Mouse (Mus musculus): ENCODE measurements around the gene Olfr896-ps1. TPM values are rescaled to one million over a fixed set of nuclear protein-coding genes. Genes with fewer than 3 reads are reported as not detected.

The Olfr896-ps1 gene
- polyA plus RNA-seq (2015; fragmentation: Nextera tagmentation; extraction: Ambion mirVana) = not detected in 2 replicates

DNA sequence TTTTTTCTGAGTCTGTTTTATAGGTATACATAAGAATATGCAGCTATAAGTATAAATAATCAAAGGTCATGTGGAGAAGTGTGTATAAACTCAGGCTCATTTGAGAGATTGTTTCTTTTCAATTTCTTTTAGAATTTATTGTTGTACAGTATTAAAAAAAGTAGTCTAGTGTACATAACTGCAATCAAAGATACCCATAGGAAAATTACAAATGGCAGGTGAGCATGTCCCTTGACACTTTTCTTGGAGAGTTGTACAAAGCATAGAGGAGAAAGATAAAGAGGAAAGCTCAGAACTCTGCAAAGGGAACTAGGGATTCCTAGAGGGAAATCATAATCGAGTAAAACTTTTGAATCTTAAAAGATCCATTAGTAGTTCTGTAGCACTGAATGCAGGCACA is at the start of gene Olfr896-ps1:
TSS of gene Olfr896-ps1 (plus strand) at position 301 of the 400 bp plus-strand sequence.

DNA sequence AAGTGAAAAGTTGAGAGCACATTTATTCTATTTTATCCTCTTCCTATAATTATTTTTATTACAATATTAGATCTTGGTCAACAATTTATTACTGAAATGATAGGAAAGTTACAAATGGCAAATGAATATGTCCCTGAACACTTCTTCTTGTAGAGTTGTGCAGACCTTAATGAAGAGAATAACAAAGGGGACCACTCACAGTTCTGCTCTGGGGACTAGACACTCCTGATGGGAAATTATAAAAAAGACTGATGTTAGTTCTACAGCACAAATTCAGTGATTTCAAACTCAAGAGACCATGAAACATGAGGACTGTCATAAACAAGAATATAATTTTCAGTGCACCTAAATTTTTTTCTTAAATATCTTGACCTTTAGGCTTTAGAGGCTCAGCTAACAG is 38.4 kb upstream of the Olfr896-ps1 start, which contains the start of gene Olfr143:
TSS of gene Olfr143 (plus strand) at position 301 of the 400 bp plus-strand sequence.

DNA sequence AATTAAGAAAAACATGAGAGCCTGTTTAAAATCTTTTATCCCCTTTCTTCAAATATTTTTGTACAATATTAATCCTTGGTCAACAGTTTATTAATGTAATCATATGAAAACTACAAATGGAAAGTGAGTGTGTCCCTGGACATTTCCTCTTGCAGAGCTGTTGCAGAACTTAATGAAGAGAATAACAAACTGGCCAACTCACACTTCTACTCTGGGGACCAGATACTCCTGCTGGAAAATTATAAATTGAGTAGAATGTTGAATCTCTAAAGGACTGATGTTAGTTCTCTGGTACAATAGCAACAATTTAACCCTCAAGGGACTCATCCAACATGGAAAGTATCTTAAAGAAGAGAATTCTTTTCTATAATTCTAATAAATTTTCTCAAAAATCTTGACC is 23.4 kb upstream of the Olfr896-ps1 start, which contains the start of gene Olfr895:
TSS of gene Olfr895 (plus strand) at position 301 of the 400 bp plus-strand sequence.

DNA sequence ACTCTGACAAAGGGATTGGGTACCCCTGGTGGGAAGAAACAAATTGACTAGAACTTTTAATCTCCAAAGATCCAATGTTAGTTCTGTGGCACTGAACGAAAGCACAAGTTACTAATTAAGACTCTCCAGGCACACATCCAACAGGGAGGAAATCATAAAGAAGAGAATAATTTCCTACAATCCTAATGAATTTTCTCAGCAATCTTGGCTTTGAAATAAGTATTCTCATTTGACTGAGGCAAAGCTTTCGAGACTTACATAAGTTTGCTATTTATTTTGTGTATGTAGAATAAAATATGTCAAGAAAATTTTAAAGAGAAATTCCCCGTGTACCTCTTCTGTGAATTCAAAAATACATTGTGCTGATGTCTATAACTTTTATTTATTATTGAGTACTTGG is 37.9 kb downstream of the Olfr896-ps1 start, which contains the start of gene Olfr25:
TSS of gene Olfr25 (plus strand) at position 301 of the 400 bp plus-strand sequence.

Other genes starting within 250 kb of the Olfr896-ps1 start
- not detected in 2 replicates for gene Olfr884, start 244.6 kb upstream of the Olfr896-ps1 start, polyA plus RNA-seq (2015; fragmentation: Nextera tagmentation; extraction: Ambion mirVana)
- not detected in 2 replicates for gene Olfr885, start 229.8 kb upstream of the Olfr896-ps1 start, polyA plus RNA-seq (2015; fragmentation: Nextera tagmentation; extraction: Ambion mirVana)
- gene Olfr887, start 207.0 kb upstream of the Olfr896-ps1 start, polyA plus RNA-seq (2015; fragmentation: Nextera tagmentation; extraction: Ambion mirVana) = not detected in 2 replicates
- gene Olfr888, start 183.0 kb upstream of the Olfr896-ps1 start, polyA plus RNA-seq (2015; fragmentation: Nextera tagmentation; extraction: Ambion mirVana) = not detected in 2 replicates
- 0.08 and 0.11 TPM in 2 replicates for gene Olfr889, start 175.9 kb upstream of the Olfr896-ps1 start, polyA plus RNA-seq (2015; fragmentation: Nextera tagmentation; extraction: Ambion mirVana)
- not detected in 2 replicates for gene Olfr890, start 148.6 kb upstream of the Olfr896-ps1 start, polyA plus RNA-seq (2015; fragmentation: Nextera tagmentation; extraction: Ambion mirVana)
- not detected in 2 replicates for gene Olfr891, start 110.3 kb upstream of the Olfr896-ps1 start, polyA plus RNA-seq (2015; fragmentation: Nextera tagmentation; extraction: Ambion mirVana)
- gene Olfr893, start 82.7 kb upstream of the Olfr896-ps1 start, polyA plus RNA-seq (2015; fragmentation: Nextera tagmentation; extraction: Ambion mirVana) = not detected in 2 replicates
- gene Olfr894, start 73.1 kb upstream of the Olfr896-ps1 start, polyA plus RNA-seq (2015; fragmentation: Nextera tagmentation; extraction: Ambion mirVana) = not detected in 2 replicates
- not detected in 2 replicates for gene Olfr143, start 38.3 kb upstream of the Olfr896-ps1 start, polyA plus RNA-seq (2015; fragmentation: Nextera tagmentation; extraction: Ambion mirVana)
- not detected in 2 replicates for gene Olfr895, start 23.3 kb upstream of the Olfr896-ps1 start, polyA plus RNA-seq (2015; fragmentation: Nextera tagmentation; extraction: Ambion mirVana)
- gene Olfr25, start 38.0 kb downstream of the Olfr896-ps1 start, polyA plus RNA-seq (2015; fragmentation: Nextera tagmentation; extraction: Ambion mirVana) = not detected in 2 replicates
- not detected in 2 replicates for gene Olfr898, start 57.3 kb downstream of the Olfr896-ps1 start, polyA plus RNA-seq (2015; fragmentation: Nextera tagmentation; extraction: Ambion mirVana)
- gene Olfr250, start 75.8 kb downstream of the Olfr896-ps1 start, polyA plus RNA-seq (2015; fragmentation: Nextera tagmentation; extraction: Ambion mirVana) = not detected in 2 replicates
- gene Olfr251, start 86.0 kb downstream of the Olfr896-ps1 start, polyA plus RNA-seq (2015; fragmentation: Nextera tagmentation; extraction: Ambion mirVana) = not detected in 2 replicates
- gene Olfr147, start 110.6 kb downstream of the Olfr896-ps1 start, polyA plus RNA-seq (2015; fragmentation: Nextera tagmentation; extraction: Ambion mirVana) = not detected in 2 replicates
- gene Olfr901, start 138.3 kb downstream of the Olfr896-ps1 start, polyA plus RNA-seq (2015; fragmentation: Nextera tagmentation; extraction: Ambion mirVana) = not detected in 2 replicates
- gene Olfr902, start 156.5 kb downstream of the Olfr896-ps1 start, polyA plus RNA-seq (2015; fragmentation: Nextera tagmentation; extraction: Ambion mirVana) = not detected in 2 replicates
- gene Olfr904, start 172.0 kb downstream of the Olfr896-ps1 start, polyA plus RNA-seq (2015; fragmentation: Nextera tagmentation; extraction: Ambion mirVana) = not detected in 2 replicates
- gene Olfr905, start 180.0 kb downstream of the Olfr896-ps1 start, polyA plus RNA-seq (2015; fragmentation: Nextera tagmentation; extraction: Ambion mirVana) = not detected in 2 replicates
- not detected in 2 replicates for gene Olfr906, start 196.0 kb downstream of the Olfr896-ps1 start, polyA plus RNA-seq (2015; fragmentation: Nextera tagmentation; extraction: Ambion mirVana)
- gene Olfr907, start 204.7 kb downstream of the Olfr896-ps1 start, polyA plus RNA-seq (2015; fragmentation: Nextera tagmentation; extraction: Ambion mirVana) = not detected in 2 replicates
- gene Olfr911-ps1, start 230.5 kb downstream of the Olfr896-ps1 start, polyA plus RNA-seq (2015; fragmentation: Nextera tagmentation; extraction: Ambion mirVana) = not detected in 2 replicates
- gene Olfr910, start 246.7 kb downstream of the Olfr896-ps1 start, polyA plus RNA-seq (2015; fragmentation: Nextera tagmentation; extraction: Ambion mirVana) = not detected in 2 replicates